Mouse (Mus musculus): ENCODE results near the gene Tchp.

Gene Tchp

GRCm38 (mm10) chr5:114733606-114734005 is 26.0 kb downstream of the Tchp start:
- no peak for ATAC-seq (ENCODE audit: insufficient number of reproducible peaks, low FRiP score, low TSS enrichment)

DNA sequence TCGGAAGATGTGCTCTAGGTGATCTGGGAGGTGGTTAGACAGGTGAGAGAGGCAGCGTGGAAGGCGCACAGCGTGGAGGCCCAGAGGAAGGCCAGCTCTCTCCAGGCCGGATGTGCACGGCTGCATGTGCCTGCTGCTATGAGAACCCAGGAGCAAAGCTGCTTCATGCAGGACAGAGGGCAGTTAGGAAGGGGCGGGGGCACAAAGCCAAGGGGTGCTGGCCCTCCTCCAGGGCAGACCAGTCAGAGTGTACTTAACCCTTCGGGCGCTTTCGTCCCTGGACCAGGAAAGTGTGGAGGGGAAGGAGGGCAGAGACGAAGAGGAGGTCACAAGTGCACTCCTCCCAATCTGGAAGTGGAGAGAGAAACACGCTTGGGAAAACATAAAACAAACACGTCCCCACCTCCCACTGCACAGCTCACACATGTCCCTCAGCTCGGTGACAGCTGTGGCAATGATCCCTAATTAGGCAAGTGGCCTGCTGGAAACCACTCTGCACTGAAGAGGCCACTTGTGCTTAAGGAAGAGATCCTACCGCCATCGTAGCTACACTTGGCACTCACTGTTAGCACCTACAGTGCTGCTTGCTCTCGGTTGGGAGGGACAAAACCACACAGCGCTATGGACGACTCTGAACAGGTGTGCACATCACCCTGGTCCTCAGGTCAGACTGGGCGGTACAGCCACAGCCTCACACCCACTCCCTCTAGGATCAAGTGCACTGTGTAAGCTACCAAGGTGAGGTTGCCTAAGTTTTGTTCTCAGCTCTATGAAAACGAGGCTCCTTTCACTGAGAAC is 29.7 kb downstream of the Tchp start:
- no peak for ATAC-seq (ENCODE audit: insufficient number of reproducible peaks, low FRiP score, low TSS enrichment)

- ATAC-seq (ENCODE audit: insufficient number of reproducible peaks, low FRiP score, low TSS enrichment), result peak; percentile 42; the same call in 1 of the 2 replicates
These were observed 31.2 kb downstream of the Tchp start for GRCm38 (mm10) chr5:114738707-114739241.

- no peak for ATAC-seq (ENCODE audit: insufficient number of reproducible peaks, low FRiP score, low TSS enrichment)
These were observed 33.0 kb downstream of the Tchp start for GRCm38 (mm10) chr5:114740595-114740994.

DNA sequence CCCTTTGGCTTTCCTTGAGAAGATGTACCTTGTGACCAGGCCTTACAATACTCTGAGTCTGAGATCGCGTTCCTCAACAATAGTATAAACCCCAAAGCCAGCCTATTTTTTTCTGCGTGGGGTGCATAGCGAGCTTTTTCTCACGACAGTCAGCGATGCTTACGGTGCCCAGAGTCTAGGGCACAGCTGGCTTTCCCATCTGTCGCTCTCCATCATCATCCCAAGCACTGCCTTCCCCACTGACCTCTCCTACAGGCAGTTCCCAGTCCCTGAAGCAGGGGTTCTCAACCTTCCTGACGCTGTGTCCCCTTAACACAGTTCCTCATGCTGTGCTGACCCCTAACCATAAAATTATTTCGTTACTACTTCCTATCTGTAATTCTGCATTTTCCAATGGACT is 35.0 kb downstream of the Tchp start:
- ATAC-seq (ENCODE audit: insufficient number of reproducible peaks, low FRiP score, low TSS enrichment), result no peak

GRCm38 (mm10) chr5:114742998-114743696 is 35.6 kb downstream of the Tchp start:
- ATAC-seq (ENCODE audit: insufficient number of reproducible peaks, low FRiP score, low TSS enrichment), result 0 out of 2 replicates have a peak, but pooled peaks have one; percentile 45

GRCm38 (mm10) chr5:114743697-114744090 is 36.1 kb downstream of the Tchp start:
- ATAC-seq (ENCODE audit: insufficient number of reproducible peaks, low FRiP score, low TSS enrichment), result no peak

DNA sequence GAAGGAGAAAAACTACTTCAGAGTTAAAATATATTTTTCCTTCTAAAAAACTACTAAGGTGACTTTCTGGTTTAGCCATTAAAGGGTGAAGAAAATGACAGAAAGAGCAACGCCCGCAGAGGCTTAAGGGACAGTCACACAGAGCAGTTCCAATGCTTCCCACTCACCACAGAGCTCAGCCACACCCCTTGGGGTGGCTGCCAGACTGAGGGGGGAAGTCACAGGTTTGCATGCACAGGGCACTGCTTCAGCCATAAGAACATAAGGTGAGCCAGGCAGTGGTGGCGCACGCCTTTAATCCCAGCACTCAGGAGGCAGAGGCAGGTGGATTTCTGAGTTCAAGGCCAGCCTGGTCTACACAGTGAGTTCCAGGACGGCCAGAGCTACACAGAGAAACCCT is 38.0 kb downstream of the Tchp start:
- ATAC-seq (ENCODE audit: insufficient number of reproducible peaks, low FRiP score, low TSS enrichment), result no peak

DNA sequence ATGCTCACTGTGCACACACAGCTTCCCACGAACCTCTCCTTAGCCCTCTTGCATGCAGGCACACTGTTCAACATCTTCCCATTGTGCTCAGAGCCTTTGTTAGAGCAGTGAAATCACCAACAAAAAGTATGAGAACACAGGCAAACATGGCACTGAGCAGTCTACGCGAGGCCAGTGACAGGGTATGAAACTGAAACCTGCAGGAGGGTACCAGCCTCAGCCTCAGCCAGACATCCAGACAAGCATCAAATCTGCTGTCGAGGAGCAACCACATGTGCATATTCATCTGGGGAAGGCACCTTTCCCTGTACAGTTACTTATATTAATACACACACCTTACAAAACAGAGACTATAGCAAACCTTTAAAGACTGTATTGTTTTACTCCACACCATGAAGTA is 39.3 kb downstream of the Tchp start:
- no peak for ATAC-seq (ENCODE audit: insufficient number of reproducible peaks, low FRiP score, low TSS enrichment)

DNA sequence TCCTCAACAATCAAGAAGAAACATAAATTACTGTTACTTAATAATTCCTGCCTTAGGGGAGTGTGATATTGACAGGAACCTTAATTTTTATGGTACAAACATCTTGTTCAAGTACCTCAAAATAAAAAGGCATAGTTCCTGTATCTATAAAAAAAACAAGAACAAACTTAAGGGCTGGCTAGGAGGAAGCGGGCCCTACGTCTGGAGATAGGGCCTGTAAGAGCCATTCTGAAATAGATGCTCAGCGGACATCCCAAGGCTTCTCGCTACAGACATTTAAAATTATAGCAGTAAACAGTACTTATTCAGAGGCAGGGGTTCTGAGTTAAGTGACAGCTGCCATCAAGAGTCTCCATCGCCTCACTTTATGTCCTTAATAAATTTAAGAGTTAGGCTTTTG is 40.0 kb downstream of the Tchp start:
- no peak for ATAC-seq (ENCODE audit: insufficient number of reproducible peaks, low FRiP score, low TSS enrichment)

- no peak for ATAC-seq (ENCODE audit: insufficient number of reproducible peaks, low FRiP score, low TSS enrichment)
These were observed 42.8 kb downstream of the Tchp start for GRCm38 (mm10) chr5:114750325-114750724.

DNA sequence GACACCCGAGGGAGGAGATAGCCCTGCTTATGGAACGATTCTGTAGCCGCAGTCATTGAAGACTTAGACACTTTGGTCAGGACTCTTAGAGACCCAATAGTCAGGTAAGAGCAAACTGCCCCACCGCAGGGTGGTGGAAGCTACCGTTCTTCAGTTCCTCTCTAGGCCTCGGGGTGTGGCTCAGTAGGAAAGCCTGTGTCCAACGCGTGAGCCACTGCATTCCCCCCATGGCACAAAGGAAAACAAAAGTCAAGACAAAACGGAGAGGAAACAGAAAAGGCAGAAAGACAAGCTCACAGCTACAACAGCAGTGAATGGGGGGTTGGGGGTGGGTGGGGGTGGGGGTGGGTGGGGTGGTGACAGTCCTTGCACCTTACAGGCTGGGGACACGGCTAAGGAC is 44.8 kb downstream of the Tchp start:
- ATAC-seq (ENCODE audit: insufficient number of reproducible peaks, low FRiP score, low TSS enrichment), result no peak

- peak; percentile 96 for ATAC-seq (ENCODE audit: insufficient number of reproducible peaks, low FRiP score, low TSS enrichment)
These were observed 45.8 kb downstream of the Tchp start for GRCm38 (mm10) chr5:114753384-114753783.

DNA sequence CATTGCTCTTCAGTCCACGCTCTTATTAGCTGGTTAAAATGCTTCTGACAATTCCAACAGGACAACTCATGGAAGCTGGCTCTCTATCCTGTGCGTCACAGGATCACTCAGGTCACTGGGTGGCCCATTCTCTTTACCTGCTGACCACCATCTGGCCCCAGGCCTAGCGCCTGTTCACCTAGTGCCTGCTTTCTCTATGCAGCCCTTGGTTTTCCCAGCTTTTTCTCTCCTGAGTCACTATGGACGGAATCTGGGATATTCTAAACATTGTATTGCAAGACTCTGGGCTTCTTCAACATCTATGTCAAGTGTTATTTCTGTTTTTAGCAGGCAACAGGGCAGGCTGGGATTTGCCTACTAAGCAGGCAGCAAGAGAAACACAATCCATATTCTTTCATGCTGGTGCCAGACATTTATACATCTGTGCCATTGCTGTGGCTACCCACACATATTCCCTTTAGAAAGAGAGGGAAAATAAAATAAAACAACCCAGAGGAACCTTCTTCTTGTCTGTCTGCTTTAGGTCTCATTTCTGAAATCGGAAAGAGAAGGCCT is 52.1 kb downstream of the Tchp start:
- no peak for ATAC-seq (ENCODE audit: insufficient number of reproducible peaks, low FRiP score, low TSS enrichment)

DNA sequence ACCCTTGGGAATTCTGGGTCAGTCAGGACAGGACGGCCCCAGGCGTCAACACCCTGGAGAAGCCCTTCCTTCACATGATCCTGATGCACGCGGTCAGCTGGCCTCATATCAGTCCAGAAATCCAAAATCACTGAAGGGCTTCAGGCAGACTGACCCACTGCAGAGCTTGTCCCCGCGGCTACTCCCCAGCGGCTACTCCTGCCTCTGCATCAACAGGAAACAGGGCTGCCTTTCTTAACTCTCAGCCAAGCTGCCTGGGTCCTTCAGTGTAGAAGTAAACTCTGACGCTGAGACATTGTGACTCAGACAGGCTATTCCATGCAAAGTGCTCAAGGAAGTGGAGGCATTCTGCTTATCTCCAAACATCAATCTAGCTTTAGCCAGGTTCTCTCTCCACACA is 54.4 kb downstream of the Tchp start:
- ATAC-seq (ENCODE audit: insufficient number of reproducible peaks, low FRiP score, low TSS enrichment), result no peak

GRCm38 (mm10) chr5:114764812-114765735 is 57.5 kb downstream of the Tchp start:
- ATAC-seq (ENCODE audit: insufficient number of reproducible peaks, low FRiP score, low TSS enrichment), result peak; percentile 71; the same call in 1 of the 2 replicates

- ATAC-seq (ENCODE audit: insufficient number of reproducible peaks, low FRiP score, low TSS enrichment), result no peak
These were observed 59.1 kb downstream of the Tchp start for GRCm38 (mm10) chr5:114766686-114767085.

DNA sequence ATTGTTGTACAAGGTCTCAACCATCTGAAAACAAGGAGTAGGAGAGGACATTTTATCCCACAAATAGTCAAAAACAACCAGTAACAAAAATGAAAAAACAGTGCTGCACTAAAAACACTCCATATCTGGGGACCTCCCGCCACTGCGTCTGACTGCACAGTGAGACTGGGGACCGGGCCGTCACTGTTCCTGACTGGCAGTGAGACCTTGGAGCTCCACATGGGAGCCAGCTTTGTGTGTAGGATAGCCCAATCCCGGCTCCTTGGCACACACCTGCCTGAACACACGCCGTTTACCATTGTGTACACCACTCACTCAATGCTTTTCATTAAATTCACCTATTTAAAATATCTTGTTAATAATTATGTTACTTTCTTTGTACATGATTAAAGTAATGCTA is 59.6 kb downstream of the Tchp start:
- ATAC-seq (ENCODE audit: insufficient number of reproducible peaks, low FRiP score, low TSS enrichment), result no peak

- ATAC-seq (ENCODE audit: insufficient number of reproducible peaks, low FRiP score, low TSS enrichment), result no peak
These were observed 62.2 kb downstream of the Tchp start for GRCm38 (mm10) chr5:114769786-114770185.

GRCm38 (mm10) chr5:114771796-114772195 is 64.2 kb downstream of the Tchp start:
- no peak for ATAC-seq (ENCODE audit: insufficient number of reproducible peaks, low FRiP score, low TSS enrichment)

Measured in cerebellum, adult (tissue).